Mouse (Mus musculus) kidney, adult 9 months (tissue): ENCODE data around the gene Capn2.

Source experiments
- DNase-seq: peaks from one replicate; pipeline ENCODE4 v3.0.0; 2022

Capn2 gene

GRCm38 (mm10) chr1:182516758-182517676 is at the start of gene Capn2:
Capn2 (minus strand) TSS chr1:182517608.
- peak; percentile 82 for DNase-seq

GRCm38 (mm10) chr1:182565351-182565835 is 48.0 kb upstream of the Capn2 start:
- DNase-seq, result no peak

GRCm38 (mm10) chr1:182564408-182565120 is 47.2 kb upstream of the Capn2 start, which contains the start of gene Capn8:
Capn8 (plus strand) TSS chr1:182565007.
- DNase-seq, result no peak

- no peak for DNase-seq
Observed at GRCm38 (mm10) chr1:182562576-182563370, 45.4 kb upstream of the Capn2 start.

- no peak for DNase-seq
Observed at GRCm38 (mm10) chr1:182561945-182562514, 44.6 kb upstream of the Capn2 start.

- DNase-seq, result peak; percentile 36
Observed at GRCm38 (mm10) chr1:182560390-182561098, 43.1 kb upstream of the Capn2 start.

GRCm38 (mm10) chr1:182559530-182559929 is 42.1 kb upstream of the Capn2 start:
- no peak for DNase-seq

- DNase-seq, result no peak
Observed at GRCm38 (mm10) chr1:182558271-182558670, 40.9 kb upstream of the Capn2 start.

GRCm38 (mm10) chr1:182553649-182554375 is 36.4 kb upstream of the Capn2 start:
- peak; percentile 49 for DNase-seq

GRCm38 (mm10) chr1:182550761-182551160 is 33.4 kb upstream of the Capn2 start:
- DNase-seq, result no peak

GRCm38 (mm10) chr1:182543906-182544305 is 26.5 kb upstream of the Capn2 start:
- no peak for DNase-seq

GRCm38 (mm10) chr1:182543136-182543535 is 25.7 kb upstream of the Capn2 start:
- DNase-seq, result no peak

- no peak for DNase-seq
Observed at GRCm38 (mm10) chr1:182542110-182542509, 24.7 kb upstream of the Capn2 start.

GRCm38 (mm10) chr1:182539023-182539940 is 21.9 kb upstream of the Capn2 start:
- DNase-seq, result peak; percentile 92

GRCm38 (mm10) chr1:182535080-182535481 is 17.7 kb upstream of the Capn2 start:
- no peak for DNase-seq

- no peak for DNase-seq
Observed at GRCm38 (mm10) chr1:182533583-182533982, 16.2 kb upstream of the Capn2 start.

GRCm38 (mm10) chr1:182527921-182528858 is 10.8 kb upstream of the Capn2 start:
- no peak for DNase-seq

GRCm38 (mm10) chr1:182527261-182527766 is 9.9 kb upstream of the Capn2 start:
- no peak for DNase-seq
